Mouse (Mus musculus) intestine, postnatal 0 days (tissue): ENCODE data around the gene Trim2. TPM values are rescaled to one million over a fixed set of nuclear protein-coding genes. Genes with fewer than 3 reads are reported as not detected.

Experiments used
- ATAC-seq: fragments of 200-750 bp; cut with Nextera tagmentation; 2 replicates; pipeline ENCODE4 v1.8.0; 2017; ENCODE audit warnings: mild to moderate bottlenecking, moderate TSS enrichment, moderate library complexity
- H3K27ac ChIP-seq: fragments of 300-500 bp; sonication (generic); 2 replicates; pipeline ENCODE4 v1.5.1; 2014; ENCODE audit warnings: mild to moderate bottlenecking, low read depth, low read length, moderate library complexity
- H3K27me3 ChIP-seq: fragments of 300-500 bp; sonication (generic); replicated peaks from 2 replicates; pipeline ENCODE4 v1.6.1; 2014; ENCODE audit warnings: low read length, mixed read lengths; ENCODE audit not compliant: control insufficient read depth, insufficient read depth
- H3K36me3 ChIP-seq: fragments of 300-500 bp; sonication (generic); 2 replicates; pipeline ENCODE4 v1.6.1; 2014; ENCODE audit warnings: mild to moderate bottlenecking, moderate library complexity; ENCODE audit not compliant: control insufficient read depth, insufficient read depth
- H3K4me1 ChIP-seq: fragments of 300-500 bp; sonication (generic); replicated peaks from 2 replicates; pipeline ENCODE4 v1.6.1; 2014; ENCODE audit warnings: antibody characterized with exemption, low read length, mixed read lengths; ENCODE audit not compliant: control insufficient read depth, insufficient read depth
- H3K4me2 ChIP-seq: fragments of 300-500 bp; sonication (generic); replicated peaks from 2 replicates; pipeline ENCODE4 v1.6.1; 2014; ENCODE audit warnings: low read depth, mild to moderate bottlenecking, moderate library complexity
- H3K4me3 ChIP-seq: fragments of 300-500 bp; sonication (generic); 2 replicates; pipeline ENCODE4 v1.5.1; 2014; ENCODE audit warnings: low read depth, low read length
- H3K9ac ChIP-seq: fragments of 300-500 bp; sonication (generic); 2 replicates; pipeline ENCODE4 v1.6.1; 2014; ENCODE audit warnings: mild to moderate bottlenecking, low read depth, low read length
- H3K9me3 ChIP-seq: fragments of 300-500 bp; sonication (generic); 2 replicates; pipeline ENCODE4 v1.6.1; 2016; ENCODE audit warnings: mixed run types; ENCODE audit not compliant: control insufficient read depth
- CTCF ChIP-seq: sonication (generic); IDR thresholded peaks from 2 replicates; pipeline ENCODE4 v1.5.1; 2016; ENCODE audit warnings: low read depth, mild to moderate bottlenecking, control low read depth, antibody characterized with exemption, moderate library complexity
- WGBS: fragments of 180-500 bp; shearing (Covaris S2); extraction: QIAGEN DNeasy Blood & Tissue Kit; methylation state at CpG from one replicate; pipeline ENCODE4 v1.1.7; 2014; 5-methylcytosine and 5-hydroxymethylcytosine counted together
- polyA plus RNA-seq: library from polyadenylated mRNA; unstranded; fragments of >200 nt; fragmentation: Nextera tagmentation; extraction: Ambion mirVana; gene quantifications from 2 replicates; pipeline ENCODE4 v1.2.1, GENCODE M21; 2015

The Trim2 gene
- polyA plus RNA-seq, 1 experiment from 2014 or later = 21.2 TPM

DNA sequence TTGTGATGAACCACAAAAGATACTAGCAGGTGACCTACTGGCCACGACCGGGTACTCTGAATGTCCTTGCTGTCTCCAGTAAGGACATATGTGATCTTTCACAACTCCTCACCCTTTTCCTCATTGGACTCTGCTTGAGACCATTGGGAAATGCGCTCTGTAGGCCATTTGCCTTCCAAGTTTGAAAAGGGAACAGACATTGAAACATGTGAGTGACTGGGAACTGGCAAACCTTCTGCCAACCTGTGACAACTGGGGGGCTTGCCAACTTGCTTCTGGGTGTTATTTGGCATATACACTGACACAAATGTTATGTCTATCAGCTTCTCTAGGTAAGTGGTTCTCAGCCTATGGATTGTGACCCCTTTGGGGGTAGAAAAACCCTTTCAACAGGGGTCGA, 64.2 kb downstream of the Trim2 start:
- ATAC-seq = no peak
- Histone ChIP-seq H3K9me3 (no peaks in the 10 kb centered on the region), H3K9ac (no peak overlapping the region), H3K27me3 (no peaks in the 10 kb centered on the region), H3K4me2 (no peak overlapping the region), H3K4me1 (no peaks in the 10 kb centered on the region), H3K4me3 (no peak overlapping the region), H3K27ac (no peak overlapping the region), H3K36me3 (peaks cover 6% of the 10 kb centered on the region; the same call in 1 of the 2 replicates)
- TF ChIP-seq CTCF = no peak
- 90% methylated on average over 4 of the region's 4 CpGs for WGBS

DNA sequence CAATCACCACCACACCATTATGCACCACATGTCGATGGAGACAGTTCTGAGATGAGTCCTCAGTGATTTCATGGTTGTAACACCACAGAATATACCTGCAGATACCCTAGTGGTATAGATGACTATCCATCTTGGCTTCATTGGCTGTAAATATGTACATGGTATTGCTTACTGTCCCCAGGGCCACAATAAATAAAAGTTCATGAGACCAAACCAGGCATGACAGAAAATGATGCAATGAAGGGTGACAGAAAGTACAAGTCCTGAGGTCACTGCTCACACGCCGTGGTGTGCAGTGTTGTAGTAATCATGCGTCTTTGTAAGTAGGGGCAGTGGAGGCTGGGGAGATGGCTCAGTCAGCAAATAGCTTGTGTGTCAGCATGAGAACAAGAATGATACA, 65.6 kb downstream of the Trim2 start:
- 81% methylated on average over 4 of the region's 4 CpGs for WGBS
- H3K9me3 ChIP-seq = no peaks in the 10 kb centered on the region

DNA sequence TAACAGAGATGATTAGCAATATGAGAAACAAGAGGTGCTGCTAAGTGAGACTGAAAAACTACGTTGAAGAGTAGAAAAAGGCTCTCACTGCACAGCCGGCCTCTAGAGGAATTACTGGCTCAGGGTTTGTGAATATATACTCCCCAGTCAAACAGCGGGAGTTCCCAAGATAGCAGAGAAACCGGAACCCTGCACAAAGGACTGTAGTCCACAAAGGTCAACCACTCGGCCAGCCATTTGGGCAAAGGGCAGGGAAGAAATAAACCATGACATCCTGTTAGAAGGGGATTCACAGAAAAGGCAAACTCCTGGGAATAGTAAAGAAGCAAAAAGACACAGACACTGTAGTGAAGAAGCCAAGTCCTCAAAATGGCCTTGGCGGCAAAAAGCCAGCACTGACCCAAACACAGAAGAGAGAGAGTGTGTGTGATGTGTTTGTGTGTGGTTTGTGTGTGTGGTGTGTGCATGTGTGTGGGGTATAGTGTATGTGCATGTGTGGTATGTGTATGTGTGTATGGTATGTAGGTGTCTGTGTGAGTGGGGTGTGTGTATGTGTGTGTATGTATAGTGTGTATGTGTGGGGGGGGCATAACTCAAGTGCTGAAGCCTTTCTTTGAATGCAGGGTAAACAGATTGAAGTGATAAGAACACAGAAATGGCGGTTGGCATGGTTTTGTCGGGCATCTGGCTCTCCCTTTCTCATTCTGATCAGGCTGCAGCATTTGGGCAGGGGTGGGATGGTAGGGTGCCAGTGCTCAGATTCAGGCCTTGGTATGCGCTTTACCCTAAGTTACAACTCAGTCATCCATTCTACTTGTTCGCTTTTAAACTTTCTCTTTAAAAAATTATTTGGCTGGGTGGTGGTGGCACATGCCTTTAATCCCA, 71.0 kb downstream of the Trim2 start:
- 52% methylated on average over 10 of the region's 10 CpGs for WGBS
- H3K4me1 ChIP-seq = peaks cover 5% of the 10 kb centered on the region; the same call in 1 of the 2 replicates
- H3K4me3 ChIP-seq = no peak overlapping the region
- TF ChIP-seq CTCF = no peak
- ATAC-seq = no peak
- 0 out of 2 replicates have a peak overlapping the region, but pooled peaks have one; percentile 1 for H3K4me2 ChIP-seq
- no peak overlapping the region for H3K9ac ChIP-seq
- H3K36me3 ChIP-seq = no peaks in the 10 kb centered on the region; the same call in 1 of the 2 replicates
- no peaks in the 10 kb centered on the region for H3K9me3 ChIP-seq
- H3K27ac ChIP-seq = no peak overlapping the region
- H3K27me3 ChIP-seq = no peaks in the 10 kb centered on the region

More for the DNA sequence above, 65.6 kb downstream of the Trim2 start:
- Histone ChIP-seq H3K36me3 (peaks cover 6% of the 10 kb centered on the region; the same call in 1 of the 2 replicates), H3K27me3 (no peaks in the 10 kb centered on the region), H3K27ac (no peak overlapping the region), H3K4me3 (no peak overlapping the region), H3K4me2 (no peak overlapping the region), H3K9ac (no peak overlapping the region), H3K4me1 (no peaks in the 10 kb centered on the region)
- TF ChIP-seq CTCF = no peak
- ATAC-seq = no peak

DNA sequence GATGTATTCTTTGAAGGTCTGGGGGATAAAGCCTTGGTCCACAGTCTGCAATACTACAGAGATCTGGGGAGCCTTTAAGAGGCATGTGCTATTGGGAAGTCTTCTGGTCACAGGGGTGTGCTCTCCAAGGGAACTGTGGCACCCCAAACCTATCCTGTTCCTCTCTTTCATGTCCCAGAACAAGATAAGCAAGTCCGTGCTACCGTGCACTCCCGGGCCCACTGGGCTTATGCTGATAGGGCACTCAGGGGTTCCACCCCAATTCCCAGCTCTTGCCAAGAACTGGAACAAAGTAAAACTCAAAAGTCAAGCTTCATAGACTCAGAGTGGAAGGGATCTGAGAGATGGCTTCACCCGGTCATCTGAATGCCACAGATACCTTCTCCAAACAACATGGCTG, 72.1 kb downstream of the Trim2 start:
- H3K27me3 ChIP-seq = no peaks in the 10 kb centered on the region
- no peak overlapping the region for H3K9ac ChIP-seq
- ATAC-seq = no peak
- peaks cover 9% of the 10 kb centered on the region; the same call in 1 of the 2 replicates for H3K4me1 ChIP-seq
- 65% methylated on average over 4 of the region's 4 CpGs for WGBS
- no peak for TF ChIP-seq CTCF
- no peaks in the 10 kb centered on the region; the same call in 1 of the 2 replicates for H3K36me3 ChIP-seq
- H3K4me2 ChIP-seq = no peak overlapping the region
- H3K27ac ChIP-seq = no peak overlapping the region
- no peaks in the 10 kb centered on the region for H3K9me3 ChIP-seq
- no peak overlapping the region for H3K4me3 ChIP-seq

DNA sequence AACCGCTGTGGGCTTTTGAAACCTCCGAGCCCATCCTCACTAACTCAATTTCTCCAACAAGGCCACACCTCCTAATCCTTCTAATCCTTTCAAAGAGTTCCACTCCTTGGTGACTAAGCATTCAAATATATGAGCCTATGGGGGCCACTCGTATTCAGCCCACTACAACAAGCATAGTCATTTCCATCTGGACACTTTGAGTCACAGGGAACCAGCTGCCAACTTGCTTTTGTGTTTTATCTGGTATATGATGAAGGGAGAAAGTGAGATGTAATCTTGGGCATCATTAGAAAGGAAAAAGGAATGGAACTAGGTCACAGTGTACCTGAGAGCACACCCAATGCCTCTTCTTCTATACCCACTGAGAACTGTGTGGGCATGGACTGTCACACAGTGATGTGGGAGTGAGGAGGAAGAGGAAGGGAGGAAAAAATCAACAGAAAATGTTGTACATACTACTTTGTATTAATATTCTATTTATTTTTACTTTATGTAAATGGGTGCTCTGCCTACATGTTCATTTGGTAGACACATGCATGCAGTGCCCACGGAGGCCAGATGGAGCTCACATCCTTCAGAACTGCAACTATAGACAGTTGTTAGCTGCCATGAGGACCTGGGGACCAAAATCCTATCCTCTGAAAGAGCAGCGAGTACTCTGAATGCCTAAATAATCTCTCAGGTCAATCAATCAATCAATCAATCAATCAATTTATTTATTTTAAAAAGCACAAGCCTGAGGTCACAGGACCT, 72.8 kb downstream of the Trim2 start:
- Histone ChIP-seq H3K27me3 (no peaks in the 10 kb centered on the region), H3K4me1 (peaks cover 9% of the 10 kb centered on the region; the same call in 1 of the 2 replicates), H3K4me3 (no peak overlapping the region), H3K9ac (no peak overlapping the region), H3K9me3 (no peaks in the 10 kb centered on the region), H3K27ac (no peak overlapping the region), H3K36me3 (no peaks in the 10 kb centered on the region; the same call in 1 of the 2 replicates), H3K4me2 (no peak overlapping the region)
- no peak for TF ChIP-seq CTCF
- no peak for ATAC-seq
- WGBS = 90% methylated on average over 5 of the region's 5 CpGs

DNA sequence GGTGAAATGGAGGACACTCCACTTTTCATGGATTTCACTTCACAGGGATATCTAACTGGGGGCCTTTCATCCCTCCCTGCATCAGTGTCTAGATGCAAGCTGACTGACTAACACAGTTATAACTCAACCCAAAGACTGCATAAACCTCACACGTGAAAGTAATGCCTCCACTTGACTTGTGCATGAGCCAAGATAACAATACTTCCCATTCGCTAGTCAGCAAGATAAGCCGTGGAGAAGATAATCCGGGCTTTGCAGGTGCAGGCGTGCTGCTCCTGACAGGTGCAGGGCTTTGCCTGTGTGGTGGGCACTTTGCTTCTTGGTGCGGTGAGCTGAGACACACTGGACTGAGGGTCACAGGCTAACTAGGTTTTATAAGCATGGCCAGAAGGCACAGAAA, 74.4 kb downstream of the Trim2 start:
- no peaks in the 10 kb centered on the region; the same call in 1 of the 2 replicates for H3K36me3 ChIP-seq
- WGBS = 46% methylated on average over 6 of the region's 6 CpGs
- H3K4me2 ChIP-seq = no peak overlapping the region
- no peaks in the 10 kb centered on the region for H3K9me3 ChIP-seq
- no peak overlapping the region for H3K9ac ChIP-seq
- no peak overlapping the region for H3K4me3 ChIP-seq
- no peak for TF ChIP-seq CTCF
- H3K4me1 ChIP-seq = peaks cover 9% of the 10 kb centered on the region; the same call in 1 of the 2 replicates
- H3K27me3 ChIP-seq = no peaks in the 10 kb centered on the region
- no peak overlapping the region for H3K27ac ChIP-seq
- ATAC-seq = no peak
